Mouse (Mus musculus) MEL (cell line): ENCODE data around the gene Lurap1. TPM values are rescaled to one million over a fixed set of nuclear protein-coding genes. Genes with fewer than 3 reads are reported as not detected.

Source experiments
- DNase-seq: peaks from one replicate; pipeline ENCODE4 v3.0.0; 2011; ENCODE audit warnings: low read depth, low spot score
- H3K27ac ChIP-seq: 2 replicates; pipeline ENCODE4 v1.5.1; 2012; ENCODE audit warnings: low read depth, mild to moderate bottlenecking, control low read depth, low read length, moderate library complexity; ENCODE audit not compliant: control insufficient read depth
- H3K27me3 ChIP-seq, 2 experiments: fragments of 150-350 bp in 1 of 2; sonication (generic) in 1 of 2; 2 replicates each; pipeline ENCODE4 v1.6.1; 2012; ENCODE audit warnings: low read length in 2 of 2, mild to moderate bottlenecking in 2 of 2, improper control_type of control experiment in 1 of 2, moderate library complexity in 1 of 2; ENCODE audit not compliant: insufficient read depth in 2 of 2, control insufficient read depth in 1 of 2
- H3K36me3 ChIP-seq, 2 experiments: 2 replicates each; pipeline ENCODE4 v1.6.1; 2012 to 2014; ENCODE audit warnings: low read length in 2 of 2, improper control_type of control experiment in 1 of 2, inconsistent platforms in 1 of 2, mild to moderate bottlenecking in 1 of 2; ENCODE audit not compliant: insufficient read depth in 2 of 2, control insufficient read depth in 1 of 2
- H3K4me1 ChIP-seq, 2 experiments: fragments of 150-350 bp in 1 of 2; sonication (generic) in 1 of 2; 2 replicates each; pipeline ENCODE4 v1.6.1; 2012; ENCODE audit warnings: low read length in 2 of 2, improper control_type of control experiment in 1 of 2, mild to moderate bottlenecking in 1 of 2; ENCODE audit not compliant: insufficient read depth in 2 of 2, control insufficient read depth in 1 of 2
- H3K4me3 ChIP-seq, 2 experiments: fragments of 150-350 bp in 1 of 2; sonication (generic) in 1 of 2; 2 replicates each; pipeline ENCODE4 v1.5.1; 2012; ENCODE audit warnings: low read depth in 2 of 2, low read length in 2 of 2, mild to moderate bottlenecking in 2 of 2, moderate library complexity in 2 of 2, control low read depth in 1 of 2, improper control_type of control experiment in 1 of 2; ENCODE audit not compliant: control insufficient read depth in 1 of 2, insufficient read depth in 1 of 2
- H3K79me2 ChIP-seq: 2 replicates; pipeline ENCODE4 v1.6.1; 2012; ENCODE audit warnings: mild to moderate bottlenecking, low read length, moderate library complexity; ENCODE audit not compliant: control insufficient read depth, poor library complexity, insufficient read depth
- H3K9ac ChIP-seq: 2 replicates; pipeline ENCODE4 v1.6.1; 2012; ENCODE audit warnings: low read depth, mild to moderate bottlenecking, control low read depth, low read length, moderate library complexity; ENCODE audit not compliant: control insufficient read depth, poor library complexity, severe bottlenecking
- H3K9me3 ChIP-seq: fragments of 150-350 bp; sonication (generic); replicated peaks from 2 replicates; pipeline ENCODE4 v1.6.1; 2012; ENCODE audit warnings: mild to moderate bottlenecking, low read length, improper control_type of control experiment, moderate library complexity; ENCODE audit not compliant: insufficient read depth
- BHLHE40 ChIP-seq: IDR thresholded peaks from 2 replicates; pipeline ENCODE4 v1.6.1; 2012; ENCODE audit warnings: low read depth, mild to moderate bottlenecking, inconsistent platforms, low read length, improper control_type of control experiment, borderline replicate concordance
- CTCF ChIP-seq, 3 experiments: IDR thresholded peaks in 2 of 3; conservative IDR thresholded peaks in 1 of 3; 2 replicates each; pipeline ENCODE4 v1.5.1; 2011 to 2012; ENCODE audit warnings: low read length in 3 of 3, low read depth in 2 of 3, mild to moderate bottlenecking in 2 of 3, improper control_type of control experiment in 1 of 3, inconsistent platforms in 1 of 3, mixed read lengths in 1 of 3, moderate library complexity in 1 of 3; ENCODE audit not compliant: control insufficient read depth in 1 of 3, insufficient read depth in 1 of 3, poor library complexity in 1 of 3, severe bottlenecking in 1 of 3
- EP300 ChIP-seq, 2 experiments: IDR thresholded peaks; 2 replicates each; pipeline ENCODE4 v1.6.1; 2011; ENCODE audit warnings: improper control_type of control experiment in 2 of 2, low read length in 2 of 2, low read depth in 1 of 2, mild to moderate bottlenecking in 1 of 2
- ETS1 ChIP-seq: IDR thresholded peaks from 2 replicates; pipeline ENCODE4 v1.6.1; 2012; ENCODE audit warnings: low read depth, mild to moderate bottlenecking, inconsistent platforms, low read length, improper control_type of control experiment, moderate library complexity
- GABPA ChIP-seq: IDR thresholded peaks from 2 replicates; pipeline ENCODE4 v1.6.1; 2012; ENCODE audit warnings: low read depth, mild to moderate bottlenecking, inconsistent platforms, low read length, improper control_type of control experiment, moderate library complexity
- GATA1 ChIP-seq: IDR thresholded peaks from 2 replicates; pipeline ENCODE4 v1.6.1; 2011; ENCODE audit warnings: low read depth, low read length, improper control_type of control experiment
- HCFC1 ChIP-seq: IDR thresholded peaks from 2 replicates; pipeline ENCODE4 v1.6.1; 2012; ENCODE audit warnings: low read depth, mild to moderate bottlenecking, inconsistent platforms, low read length, improper control_type of control experiment, moderate library complexity
- JUND ChIP-seq: IDR thresholded peaks from 2 replicates; pipeline ENCODE4 v1.6.1; 2011; ENCODE audit warnings: low read depth, mild to moderate bottlenecking, improper control_type of control experiment, low read length
- MAFK ChIP-seq: IDR thresholded peaks from 2 replicates; pipeline ENCODE4 v1.6.1; 2011; ENCODE audit warnings: low read depth, mild to moderate bottlenecking, low read length, improper control_type of control experiment, borderline replicate concordance
- MAX ChIP-seq: IDR thresholded peaks from 2 replicates; pipeline ENCODE4 v1.6.1; 2011; ENCODE audit warnings: low read length, improper control_type of control experiment
- MAZ ChIP-seq: IDR thresholded peaks from 2 replicates; pipeline ENCODE4 v1.6.1; 2012; ENCODE audit warnings: low read depth, mild to moderate bottlenecking, inconsistent platforms, low read length, improper control_type of control experiment
- MEF2A ChIP-seq: IDR thresholded peaks from 2 replicates; pipeline ENCODE4 v1.6.1; 2014; ENCODE audit warnings: low read depth, mild to moderate bottlenecking, inconsistent platforms, low read length, improper control_type of control experiment; ENCODE audit not compliant: poor library complexity, insufficient replicate concordance, severe bottlenecking; ENCODE audit errors: extremely low read depth
- MXI1 ChIP-seq: IDR thresholded peaks from 2 replicates; pipeline ENCODE4 v1.6.1; 2011; ENCODE audit warnings: mild to moderate bottlenecking, low read depth, low read length, improper control_type of control experiment
- MYC ChIP-seq: IDR thresholded peaks from 2 replicates; pipeline ENCODE4 v1.6.1; 2011; ENCODE audit warnings: low read depth, mild to moderate bottlenecking, low read length, improper control_type of control experiment, moderate library complexity
- NELFE ChIP-seq: IDR thresholded peaks from 2 replicates; pipeline ENCODE4 v1.6.1; 2011; ENCODE audit warnings: low read depth, low read length, improper control_type of control experiment
- NRF1 ChIP-seq: IDR thresholded peaks from 2 replicates; pipeline ENCODE4 v1.6.1; 2014; ENCODE audit warnings: low read depth, mild to moderate bottlenecking, inconsistent platforms, low read length, improper control_type of control experiment, moderate library complexity; ENCODE audit not compliant: poor library complexity, insufficient read depth, severe bottlenecking
- SIN3A ChIP-seq: IDR thresholded peaks from 2 replicates; pipeline ENCODE4 v1.6.1; 2012; ENCODE audit warnings: low read length, improper control_type of control experiment, inconsistent platforms
- TAL1 ChIP-seq: IDR thresholded peaks from 2 replicates; pipeline ENCODE4 v1.6.1; 2012; ENCODE audit warnings: mild to moderate bottlenecking, inconsistent platforms, low read length, moderate library complexity, mixed read lengths
- TBP ChIP-seq: IDR thresholded peaks from 2 replicates; pipeline ENCODE4 v1.8.0; 2011; ENCODE audit warnings: low read depth, low read length, improper control_type of control experiment
- TCF12 ChIP-seq: IDR thresholded peaks from 2 replicates; pipeline ENCODE4 v1.6.1; 2014; ENCODE audit warnings: low read depth, mild to moderate bottlenecking, inconsistent platforms, low read length, improper control_type of control experiment, moderate library complexity
- UBTF ChIP-seq: IDR thresholded peaks from 2 replicates; pipeline ENCODE4 v1.6.1; 2012; ENCODE audit warnings: low read depth, mild to moderate bottlenecking, inconsistent platforms, low read length, improper control_type of control experiment, moderate library complexity, borderline replicate concordance; ENCODE audit not compliant: insufficient read depth
- polyA plus RNA-seq, 2 experiments: library from polyadenylated mRNA; stranded (reverse) in 1 of 2; unstranded in 1 of 2; fragments of >175 nt in 1 of 2; fragments of >200 nt in 1 of 2; gene quantifications; 2 replicates each; pipeline versions ENCODE4 v1.2.1 to v1.2.4; 2012; ENCODE audit warnings: low replicate concordance in 2 of 2, low read depth in 1 of 2; ENCODE audit not compliant: insufficient read length in 2 of 2, insufficient read depth in 1 of 2, missing spikeins in 1 of 2
- total RNA-seq: library from RNA; depleted of rRNA; stranded (reverse); fragments of 300-350 nt; gene quantifications from 2 replicates; pipeline ENCODE4 v1.2.3, GENCODE M21; 2012

The Lurap1 gene
- total and polyA plus RNA-seq, 3 experiments = 0.85 to 1.2 TPM; not detected in 1

GRCm38 (mm10) chr4:116105278-116105677 lies 45.9 kb downstream of the Lurap1 start:
- peaks cover 9 to 10% of the 10 kb centered on the region in 2 experiments for H3K36me3 ChIP-seq

DNA sequence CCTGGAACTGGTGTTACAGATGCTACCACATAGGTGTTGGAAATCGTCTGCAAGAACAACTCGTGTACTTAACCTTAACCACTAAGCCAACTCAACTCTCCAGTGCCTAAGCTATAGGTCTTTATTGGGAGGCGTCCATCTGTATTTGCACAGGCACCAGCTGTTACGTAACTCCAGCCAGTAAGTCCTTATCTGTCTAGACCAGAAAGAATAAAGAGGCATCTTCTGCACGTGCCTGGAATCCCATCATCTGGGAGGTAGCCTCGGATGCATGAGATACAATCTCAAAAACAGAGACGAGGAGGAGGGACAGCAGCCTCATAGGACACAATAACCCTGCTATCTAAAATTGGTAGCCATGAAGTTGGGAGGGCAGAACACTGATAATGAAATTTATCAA lies 50.2 kb downstream of the Lurap1 start:
- Histone ChIP-seq H3K27ac (peak overlapping the region; percentile 6; the same call in 1 of the 2 replicates), H3K9ac (no peak overlapping the region), H3K27me3 (no peaks in the 10 kb centered on the region), H3K4me1 (peaks cover 0 to 13% of the 10 kb centered on the region in 2 experiments; a peak in 3 of 4 replicates), H3K79me2 (no peaks in the 10 kb centered on the region), H3K36me3 (peaks cover 12 to 24% of the 10 kb centered on the region in 2 experiments), H3K9me3 (no peaks in the 10 kb centered on the region), H3K4me3 (no peak overlapping the region)
- TF ChIP-seq EP300 (IDR thresholded peaks at IDR 0.05; ENCODE audit: low read depth in 1 of 2, low read length in 2 of 2) (peak; percentile 54 to 80), BHLHE40 (peak; percentile 99), ETS1 (peak; percentile 94), TCF12 (peak; percentile 92), NELFE (no peak), MAX (peak; percentile 34; the same call in 1 of the 2 replicates), NRF1 (no peak), SIN3A (0 out of 2 replicates have a peak, but pooled peaks have one; percentile 61), MXI1 (peak; percentile 45; the same call in 1 of the 2 replicates), TAL1 (peak; percentile 92), GATA1 (peak; percentile 76), MYC (peak; percentile 46; the same call in 1 of the 2 replicates), GABPA (no peak)
- DNase-seq = peak; percentile 66

More at GRCm38 (mm10) chr4:116105278-116105677, 45.9 kb downstream of the Lurap1 start:
- no peak for TF ChIP-seq MEF2A
- TF ChIP-seq TBP = no peak
- TF ChIP-seq TAL1 = no peak
- TF ChIP-seq ETS1 = no peak
- no peak for TF ChIP-seq MAFK
- TF ChIP-seq UBTF = no peak
- TF ChIP-seq HCFC1 = no peak
- TF ChIP-seq MAZ = no peak
- TF ChIP-seq JUND = no peak
- no peak for TF ChIP-seq NRF1
- TF ChIP-seq CTCF (IDR thresholded peaks at IDR 0.05 in 2 of 3, conservative IDR thresholded peaks at IDR 0.05 in 1 of 3; ENCODE audit: control insufficient read depth in 1 of 3, insufficient read depth in 1 of 3, low read depth in 2 of 3, low read length in 3 of 3, poor library complexity in 1 of 3, severe bottlenecking in 1 of 3) = no peak
- no peak for DNase-seq
- Histone ChIP-seq H3K79me2 (no peaks in the 10 kb centered on the region), H3K27me3 (no peaks in the 10 kb centered on the region), H3K27ac (no peak overlapping the region), H3K9me3 (no peaks in the 10 kb centered on the region), H3K9ac (no peak overlapping the region), H3K4me3 (no peak overlapping the region), H3K4me1 (peaks cover 0 to 11% of the 10 kb centered on the region in 2 experiments; a peak in 3 of 4 replicates)
